Mouse (Mus musculus) midbrain, postnatal 0 days (tissue): ENCODE measurements around the gene Rxrb. TPM values are rescaled to one million over a fixed set of nuclear protein-coding genes. Genes with fewer than 3 reads are reported as not detected.

Experiments used
- ATAC-seq: fragments of 200-750 bp; cut with Nextera tagmentation; 2 replicates; pipeline ENCODE4 v1.8.0; 2017; ENCODE audit warnings: moderate number of reproducible peaks, mild to moderate bottlenecking, moderate TSS enrichment, moderate library complexity; ENCODE audit not compliant: low FRiP score
- DNase-seq: peaks from one replicate; pipeline ENCODE4 v3.0.0-alpha.2; 2015; ENCODE audit warnings: low spot score
- H3K27ac ChIP-seq: fragments of 300-500 bp; sonication (generic); 2 replicates; pipeline ENCODE4 v1.5.1; 2014; ENCODE audit warnings: low read depth, mild to moderate bottlenecking, low read length, mixed read lengths
- H3K27me3 ChIP-seq: fragments of 300-500 bp; sonication (generic); 2 replicates; pipeline ENCODE4 v1.6.1; 2014; ENCODE audit warnings: low read length, control low read depth, mixed read lengths; ENCODE audit not compliant: insufficient read depth
- H3K36me3 ChIP-seq: fragments of 300-500 bp; sonication (generic); 2 replicates; pipeline ENCODE4 v1.6.1; 2014; ENCODE audit warnings: low read length, control low read depth, mixed read lengths; ENCODE audit not compliant: insufficient read depth
- H3K4me1 ChIP-seq: fragments of 300-500 bp; sonication (generic); 2 replicates; pipeline ENCODE4 v1.6.1; 2014; ENCODE audit warnings: mild to moderate bottlenecking, control low read depth, antibody characterized with exemption, low read length, mixed read lengths; ENCODE audit not compliant: insufficient read depth
- H3K4me2 ChIP-seq: fragments of 300-500 bp; sonication (generic); 2 replicates; pipeline ENCODE4 v1.6.1; 2014; ENCODE audit warnings: low read depth, mild to moderate bottlenecking, low read length, mixed read lengths; ENCODE audit not compliant: poor library complexity, severe bottlenecking
- H3K4me3 ChIP-seq: fragments of 300-500 bp; sonication (generic); 2 replicates; pipeline ENCODE4 v1.5.1; 2014; ENCODE audit warnings: low read depth, mild to moderate bottlenecking, low read length, moderate library complexity
- H3K9ac ChIP-seq: fragments of 300-500 bp; sonication (generic); replicated peaks from 2 replicates; pipeline ENCODE4 v1.6.1; 2014; ENCODE audit warnings: mild to moderate bottlenecking, low read length, moderate library complexity, mixed read lengths; ENCODE audit not compliant: poor library complexity, severe bottlenecking
- H3K9me3 ChIP-seq: fragments of 300-500 bp; sonication (generic); 2 replicates; pipeline ENCODE4 v1.6.1; 2016; ENCODE audit warnings: low read length, control low read depth
- CTCF ChIP-seq: IDR thresholded peaks from 2 replicates; pipeline ENCODE4 v1.5.1; 2016; ENCODE audit warnings: antibody characterized with exemption, mild to moderate bottlenecking
- WGBS: fragments of 180-500 bp; shearing (Covaris S2); extraction: QIAGEN DNeasy Blood & Tissue Kit; methylation state at CpG from one replicate; pipeline ENCODE4 v1.1.7; 2014; 5-methylcytosine and 5-hydroxymethylcytosine counted together
- polyA plus RNA-seq: library from polyadenylated mRNA; unstranded; fragments of >200 nt; fragmentation: Nextera tagmentation; extraction: Ambion mirVana; gene quantifications from 2 replicates; pipeline ENCODE4 v1.2.1, GENCODE M21; 2015
- total RNA-seq: library from RNA; depleted of rRNA; stranded (reverse); fragments of >200 nt; gene quantifications from 2 replicates; pipeline ENCODE4 v1.2.3, GENCODE M21; 2014

Rxrb gene
- total and polyA plus RNA-seq, 2 experiments from 2014 or later, result 53.7 to 61.2 TPM

GRCm38 (mm10) chr17:34032806-34033205 is 1.2 kb downstream of the Rxrb start:
- no peaks in the 10 kb centered on the region for H3K9me3 ChIP-seq
- ATAC-seq, result no peak
- TF ChIP-seq CTCF, result no peak
- DNase-seq, result no peak
- peaks cover 24% of the 10 kb centered on the region for H3K4me1 ChIP-seq
- peak overlapping the region; percentile 97; the same call in 1 of the 2 replicates for H3K27ac ChIP-seq
- H3K4me3 ChIP-seq, result peak overlapping the region; percentile 70
- H3K9ac ChIP-seq, result peak overlapping the region; percentile 96
- H3K4me2 ChIP-seq, result peak overlapping the region; percentile 97
- H3K36me3 ChIP-seq, result peaks cover 36% of the 10 kb centered on the region
- no peaks in the 10 kb centered on the region for H3K27me3 ChIP-seq
- WGBS, result 63% methylated on average over 9 of the region's 9 CpGs

GRCm38 (mm10) chr17:34033441-34033840 is 1.8 kb downstream of the Rxrb start:
- Histone ChIP-seq H3K4me1 (peaks cover 20% of the 10 kb centered on the region), H3K27ac (no peak overlapping the region), H3K36me3 (peaks cover 39% of the 10 kb centered on the region), H3K9ac (no peak overlapping the region; the same call in 1 of the 2 replicates), H3K4me3 (no peak overlapping the region), H3K9me3 (no peaks in the 10 kb centered on the region), H3K4me2 (peak overlapping the region; percentile 97; the same call in 1 of the 2 replicates), H3K27me3 (no peaks in the 10 kb centered on the region)
- ATAC-seq (no peak), DNase-seq (no peak)
- 90% methylated on average over 9 of the region's 9 CpGs for WGBS
- no peak for TF ChIP-seq CTCF

- peak; percentile 74 for TF ChIP-seq CTCF
- 69% methylated on average over 10 of the region's 10 CpGs for WGBS
- Histone ChIP-seq H3K4me3 (no peak overlapping the region), H3K27ac (no peak overlapping the region), H3K9me3 (no peaks in the 10 kb centered on the region), H3K4me1 (peaks cover 20% of the 10 kb centered on the region), H3K4me2 (no peak overlapping the region), H3K9ac (no peak overlapping the region), H3K36me3 (peaks cover 32% of the 10 kb centered on the region), H3K27me3 (no peaks in the 10 kb centered on the region)
- ATAC-seq (no peak), DNase-seq (peak; percentile 51)
Observed at GRCm38 (mm10) chr17:34034064-34034463, 2.5 kb downstream of the Rxrb start.

GRCm38 (mm10) chr17:34035517-34035916 is 3.9 kb downstream of the Rxrb start:
- no peak for TF ChIP-seq CTCF
- Histone ChIP-seq H3K9ac (no peak overlapping the region), H3K4me1 (peaks cover 11% of the 10 kb centered on the region), H3K27ac (no peak overlapping the region), H3K9me3 (no peaks in the 10 kb centered on the region), H3K36me3 (peaks cover 24% of the 10 kb centered on the region), H3K27me3 (no peaks in the 10 kb centered on the region), H3K4me2 (no peak overlapping the region), H3K4me3 (no peak overlapping the region)
- DNase-seq, result no peak
- 93% methylated on average over 9 of the region's 9 CpGs for WGBS
- ATAC-seq, result no peak

- TF ChIP-seq CTCF, result no peak
- 84% methylated on average over 10 of the region's 10 CpGs for WGBS
- Histone ChIP-seq H3K4me1 (peaks cover 8% of the 10 kb centered on the region), H3K27me3 (no peaks in the 10 kb centered on the region), H3K36me3 (peaks cover 24% of the 10 kb centered on the region), H3K4me2 (no peak overlapping the region), H3K9ac (no peak overlapping the region), H3K9me3 (no peaks in the 10 kb centered on the region), H3K27ac (no peak overlapping the region), H3K4me3 (no peak overlapping the region)
- ATAC-seq (no peak), DNase-seq (no peak)
Observed at GRCm38 (mm10) chr17:34036647-34037046, 5.0 kb downstream of the Rxrb start.

- no peak for DNase-seq
- no peak overlapping the region for H3K4me2 ChIP-seq
- H3K27me3 ChIP-seq, result no peaks in the 10 kb centered on the region
- ATAC-seq, result no peak
- no peak overlapping the region for H3K4me3 ChIP-seq
- H3K27ac ChIP-seq, result no peak overlapping the region
- no peak overlapping the region for H3K9ac ChIP-seq
- H3K36me3 ChIP-seq, result peaks cover 24% of the 10 kb centered on the region
- no peak for TF ChIP-seq CTCF
- no peaks in the 10 kb centered on the region for H3K9me3 ChIP-seq
- H3K4me1 ChIP-seq, result peaks cover 8% of the 10 kb centered on the region
- WGBS, result 93% methylated on average over 7 of the region's 7 CpGs
Observed at GRCm38 (mm10) chr17:34037241-34037640, 5.6 kb downstream of the Rxrb start.
